Mouse (Mus musculus) forebrain, embryonic 10.5 days (tissue): Measurements from ENCODE around the gene H60b. TPM values are rescaled to one million over a fixed set of nuclear protein-coding genes. Genes with fewer than 3 reads are reported as not detected.
"Not testable (repeated sequence)": the region's sequence is repeated elsewhere in the genome, so short reads cannot be mapped to it uniquely, and the experiment has no call there.

Experiments used
- DNase-seq: peaks from one replicate; pipeline ENCODE4 v3.0.0-alpha.2; 2017; ENCODE audit warnings: low spot score; ENCODE audit errors: extremely low spot score
- H3K27ac ChIP-seq: fragments of 300-500 bp; sonication (generic); 2 replicates; pipeline ENCODE4 v1.5.1; 2016; ENCODE audit warnings: mild to moderate bottlenecking
- H3K27me3 ChIP-seq: fragments of 300-500 bp; sonication (generic); 2 replicates; pipeline ENCODE4 v1.6.1; 2016; ENCODE audit warnings: mild to moderate bottlenecking; ENCODE audit not compliant: poor library complexity, severe bottlenecking
- H3K36me3 ChIP-seq: fragments of 300-500 bp; sonication (generic); replicated peaks from 2 replicates; pipeline ENCODE4 v1.6.1; 2016; ENCODE audit warnings: mild to moderate bottlenecking, moderate library complexity
- H3K4me1 ChIP-seq: fragments of 300-500 bp; sonication (generic); 2 replicates; pipeline ENCODE4 v1.6.1; 2016
- H3K4me3 ChIP-seq: fragments of 300-500 bp; sonication (generic); 2 replicates; pipeline ENCODE4 v1.5.1; 2016; ENCODE audit warnings: mild to moderate bottlenecking, moderate library complexity
- H3K9me3 ChIP-seq: fragments of 300-500 bp; sonication (generic); 2 replicates; pipeline ENCODE4 v1.6.1; 2016; ENCODE audit warnings: mild to moderate bottlenecking, moderate library complexity
- WGBS: fragments of 180-500 bp; shearing (Covaris S2); methylation state at CpG from one replicate; pipeline ENCODE4 v1.1.7; 2016; 5-methylcytosine and 5-hydroxymethylcytosine counted together
- polyA plus RNA-seq: library from polyadenylated mRNA; unstranded; fragments of >200 nt; fragmentation: Nextera tagmentation; extraction: Ambion mirVana; gene quantifications from 2 replicates; pipeline ENCODE4 v1.2.1, GENCODE M21; 2016

The H60b gene
- polyA plus RNA-seq, 1 experiment from 2014 or later, result 0.74 TPM

DNA sequence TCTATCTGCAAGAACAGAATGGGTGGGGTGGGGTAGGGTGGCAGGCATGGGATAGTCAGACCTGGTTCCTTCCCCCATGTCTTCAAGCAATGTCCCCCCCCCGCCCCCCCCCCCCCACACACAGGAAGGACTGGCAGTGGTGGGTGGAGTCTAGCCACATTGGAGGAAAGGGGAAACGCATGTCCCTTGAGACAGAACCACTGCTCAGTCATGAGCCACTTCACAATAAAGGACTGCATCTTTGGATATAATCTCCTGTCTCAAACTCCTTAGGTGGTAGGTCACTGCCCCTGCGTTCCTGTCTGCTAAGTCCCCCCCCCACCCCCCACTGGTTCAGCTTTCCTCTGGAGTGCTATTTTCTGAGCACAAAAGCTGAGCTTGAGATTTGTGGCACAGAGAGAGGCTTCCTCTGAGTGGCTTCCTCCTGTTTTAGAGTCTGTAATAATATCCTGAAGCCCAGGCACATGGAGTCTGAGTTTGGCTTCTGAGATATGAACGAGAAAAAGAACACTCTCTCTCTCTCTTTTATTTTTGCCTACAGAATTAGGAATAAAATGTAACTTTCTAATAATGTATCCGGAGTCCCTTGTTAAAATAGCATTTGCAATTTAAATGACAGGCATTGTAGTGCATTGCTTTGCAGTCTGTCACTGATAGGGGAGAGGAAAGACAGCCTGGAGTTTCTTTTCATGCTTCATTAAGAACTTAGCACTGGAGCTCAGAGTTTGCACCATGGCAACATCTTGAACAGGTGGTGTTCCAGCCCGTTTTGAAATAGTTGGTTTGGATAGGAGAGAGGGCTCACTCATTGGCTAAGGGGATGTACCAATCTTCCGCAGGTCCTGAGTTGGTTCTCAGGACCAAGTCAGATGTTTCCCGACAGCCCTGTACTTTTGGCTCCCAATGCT, 112.7 kb downstream of the H60b start:
- H3K4me3 ChIP-seq, H3K36me3 ChIP-seq, H3K9me3 ChIP-seq, DNase-seq: not testable (repeated sequence)
- Histone ChIP-seq H3K27ac (peak overlapping the region; percentile 44; the same call in 1 of the 2 replicates), H3K27me3 (peaks cover 34% of the 10 kb centered on the region), H3K4me1 (peaks cover 27% of the 10 kb centered on the region)
- 34% methylated on average over 8 of the region's 8 CpGs for WGBS

DNA sequence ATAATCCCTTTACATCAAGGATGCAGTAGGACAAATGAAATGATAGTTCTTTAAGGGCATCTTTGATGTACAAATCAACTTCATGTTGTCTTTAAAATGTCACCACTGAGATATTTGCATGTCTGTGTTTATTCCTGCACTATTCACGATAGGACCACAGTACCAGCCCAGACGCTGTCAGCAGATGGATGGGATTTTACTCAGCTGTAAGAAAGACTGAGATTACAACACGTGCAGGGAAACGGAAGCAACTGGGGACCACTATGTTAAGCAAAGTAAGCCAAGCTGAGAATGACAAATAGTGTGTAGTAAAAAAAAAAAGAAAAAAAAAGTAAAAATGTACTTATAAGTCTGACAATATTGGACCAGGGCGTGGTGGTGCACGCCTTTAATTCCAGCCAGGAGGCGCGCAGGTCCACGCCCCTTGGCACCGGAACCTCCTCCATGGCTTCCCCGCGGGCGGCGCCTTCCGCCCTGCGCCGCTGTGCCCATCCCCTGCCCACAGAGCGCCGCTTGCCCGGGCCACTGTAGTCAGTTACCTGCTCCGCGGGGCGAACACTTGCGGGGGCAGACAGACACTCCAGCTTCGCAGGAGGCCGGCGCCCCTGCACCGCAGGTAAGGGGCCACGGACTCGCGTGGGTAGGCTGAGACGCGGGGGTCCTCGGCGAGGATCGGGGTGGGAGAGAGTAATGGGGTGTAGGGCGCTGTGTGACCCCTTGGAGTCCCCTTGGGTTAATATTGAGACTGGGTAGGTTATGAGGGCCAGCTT, 114.7 kb downstream of the H60b start:
- Histone ChIP-seq H3K4me1 (peaks cover 27% of the 10 kb centered on the region), H3K4me3 (peak overlapping the region; percentile 58), H3K27me3 (peaks cover 34% of the 10 kb centered on the region)
- H3K9me3 ChIP-seq, H3K27ac ChIP-seq, H3K36me3 ChIP-seq: not testable (repeated sequence)
- WGBS, result 3% methylated on average over 37 of the region's 37 CpGs
- peak; percentile 18 for DNase-seq

DNA sequence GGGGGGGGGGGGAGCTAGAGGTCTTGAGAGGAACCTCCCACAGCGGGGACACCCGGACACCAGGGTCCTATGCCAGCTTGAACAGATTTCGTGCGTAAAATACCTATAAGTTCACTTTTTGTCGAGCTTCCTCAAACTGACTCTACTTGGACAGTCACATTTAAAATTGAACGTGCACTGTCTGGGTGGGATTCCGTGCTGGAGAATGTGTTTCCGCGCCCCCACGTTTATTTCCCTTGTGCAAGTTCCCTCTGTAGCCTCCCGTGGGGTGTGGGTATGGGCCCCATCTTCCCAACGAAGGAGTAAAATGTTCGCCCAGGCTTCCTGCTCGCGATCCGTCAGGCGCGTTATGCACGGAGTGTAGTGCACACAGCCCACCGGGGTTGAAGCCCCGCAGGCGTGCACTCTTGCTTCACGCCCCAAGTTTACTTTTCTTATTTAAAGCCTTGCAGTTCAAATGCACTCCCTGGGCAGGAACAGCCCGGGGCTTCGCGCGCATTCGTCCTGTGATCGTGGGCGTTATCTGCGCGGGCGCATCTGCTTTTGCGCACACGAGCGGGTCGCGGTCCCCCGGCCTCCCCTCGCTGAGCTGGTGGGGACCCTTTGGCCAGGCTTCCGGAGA, 115.4 kb downstream of the H60b start:
- no peaks in the 10 kb centered on the region for H3K36me3 ChIP-seq
- WGBS, result under 1% methylated on average over 41 of the region's 41 CpGs
- H3K4me1 ChIP-seq, result peaks cover 27% of the 10 kb centered on the region
- H3K27ac ChIP-seq, result peak overlapping the region; percentile 25
- H3K27me3 ChIP-seq, result peaks cover 34% of the 10 kb centered on the region
- peak; percentile 23 for DNase-seq
- peak overlapping the region; percentile 58 for H3K4me3 ChIP-seq
- H3K9me3 ChIP-seq, result no peaks in the 10 kb centered on the region

DNA sequence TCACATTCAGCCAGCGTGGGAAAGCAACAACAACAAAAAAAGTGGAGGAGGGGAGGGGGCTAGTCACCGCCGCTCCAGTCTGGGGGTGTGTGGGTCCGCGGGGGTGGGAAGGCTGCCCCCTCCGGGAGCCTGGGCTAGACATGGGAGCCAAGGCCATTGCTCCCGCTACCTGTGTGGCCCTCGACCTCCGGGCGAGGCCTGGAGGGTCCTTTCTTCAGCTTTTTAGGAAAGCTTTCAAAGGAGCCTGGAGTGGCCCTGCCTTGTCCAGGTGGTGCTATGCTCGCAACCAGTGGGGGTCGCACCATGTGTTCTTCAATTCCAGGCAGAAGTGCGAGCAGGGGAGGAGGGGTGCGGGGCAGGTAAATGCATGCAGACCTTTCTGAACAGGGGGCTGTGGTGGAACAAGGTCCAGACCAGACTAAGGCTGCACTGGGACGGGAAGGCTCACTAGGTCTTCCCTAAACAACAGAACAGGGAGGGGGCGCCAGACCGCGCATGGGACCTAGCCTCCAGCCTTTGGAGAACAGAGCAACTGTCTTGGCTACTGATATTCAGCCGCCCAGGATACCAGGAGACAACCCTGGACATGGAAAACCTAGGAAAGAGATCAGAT, 116.2 kb downstream of the H60b start:
- no peak overlapping the region for H3K27ac ChIP-seq
- peak overlapping the region; percentile 58 for H3K4me3 ChIP-seq
- H3K27me3 ChIP-seq, result peaks cover 34% of the 10 kb centered on the region
- DNase-seq, result no peak
- WGBS, result 4% methylated on average over 19 of the region's 19 CpGs
- H3K36me3 ChIP-seq, result no peaks in the 10 kb centered on the region
- peaks cover 27% of the 10 kb centered on the region for H3K4me1 ChIP-seq
- no peaks in the 10 kb centered on the region for H3K9me3 ChIP-seq

DNA sequence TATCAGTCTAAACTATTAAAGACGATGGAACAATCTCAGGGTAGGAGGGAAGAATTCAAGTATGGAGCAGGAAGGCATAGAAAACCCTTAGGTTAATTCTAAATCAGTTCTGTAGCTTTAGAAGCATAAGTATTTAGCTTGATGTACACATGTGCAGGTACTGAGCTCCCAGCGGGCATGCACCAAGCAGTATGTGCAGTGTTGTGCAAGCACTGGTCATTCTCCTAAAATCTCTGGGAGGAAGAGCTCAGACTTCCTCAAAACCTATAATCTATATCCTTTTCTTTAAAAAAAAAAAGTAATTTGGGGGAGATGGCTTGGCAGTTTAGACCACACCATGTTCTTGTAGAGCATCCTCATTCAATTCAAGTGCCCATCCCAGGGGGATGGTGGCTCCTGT, 120.1 kb downstream of the H60b start:
- not testable (repeated sequence) for H3K9me3 ChIP-seq, H3K27ac ChIP-seq, DNase-seq, H3K4me3 ChIP-seq, H3K36me3 ChIP-seq
- Histone ChIP-seq H3K27me3 (peaks cover 27% of the 10 kb centered on the region), H3K4me1 (peaks cover 13% of the 10 kb centered on the region)
- WGBS, result 89% methylated on average over 2 of the region's 2 CpGs

DNA sequence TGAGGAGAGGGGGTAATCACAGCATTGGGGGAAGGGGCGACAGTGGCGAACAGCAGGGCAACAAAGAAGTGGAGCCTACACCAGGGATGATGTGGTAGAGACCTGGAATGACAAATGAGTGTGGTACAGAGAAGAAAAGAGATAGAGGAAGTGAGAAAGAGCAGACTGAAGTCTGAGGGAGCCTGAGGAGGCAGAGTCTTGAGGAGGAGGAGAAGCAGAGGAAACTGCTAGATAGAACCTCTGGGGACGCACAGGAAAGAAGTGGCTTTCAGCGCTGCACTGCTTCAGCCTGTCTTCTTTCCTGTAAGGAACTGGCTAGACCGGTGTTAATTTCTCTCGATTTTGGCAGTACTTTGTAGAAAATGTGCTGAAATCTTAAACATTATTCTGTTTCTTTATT, 124.4 kb downstream of the H60b start:
- H3K9me3 ChIP-seq, result no peaks in the 10 kb centered on the region
- H3K27me3 ChIP-seq, result peaks cover 4% of the 10 kb centered on the region; the same call in 1 of the 2 replicates
- H3K27ac ChIP-seq, result no peak overlapping the region
- DNase-seq, result no peak
- H3K4me1 ChIP-seq, result no peaks in the 10 kb centered on the region
- no peaks in the 10 kb centered on the region for H3K36me3 ChIP-seq
- no peak overlapping the region for H3K4me3 ChIP-seq
- 52% methylated on average over 6 of the region's 6 CpGs for WGBS

DNA sequence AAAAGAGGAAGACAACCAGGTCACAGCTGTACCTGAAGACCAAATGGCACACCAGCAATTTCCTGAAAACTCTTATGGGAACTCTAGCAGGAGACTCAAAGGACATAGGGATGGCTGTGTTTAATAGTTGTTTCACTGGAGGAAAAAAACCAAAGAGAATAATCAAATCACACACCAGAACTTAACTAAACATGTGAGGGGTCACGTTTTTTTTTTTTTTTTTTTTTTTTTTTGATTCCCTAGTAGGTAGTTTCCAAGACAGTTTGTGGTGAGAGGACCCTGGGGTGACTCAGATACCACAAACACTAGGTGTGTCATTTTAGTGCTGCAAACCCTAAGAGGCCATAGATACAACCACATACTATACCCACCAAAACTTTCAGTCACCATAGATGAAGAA, 137.3 kb downstream of the H60b start:
- Histone ChIP-seq H3K9me3 (no peaks in the 10 kb centered on the region), H3K27ac (no peak overlapping the region), H3K27me3 (no peaks in the 10 kb centered on the region), H3K4me3 (no peak overlapping the region), H3K36me3 (no peaks in the 10 kb centered on the region), H3K4me1 (no peaks in the 10 kb centered on the region)
- DNase-seq, result no peak
- WGBS, result 28% methylated on average over 1 of the region's 1 CpGs

DNA sequence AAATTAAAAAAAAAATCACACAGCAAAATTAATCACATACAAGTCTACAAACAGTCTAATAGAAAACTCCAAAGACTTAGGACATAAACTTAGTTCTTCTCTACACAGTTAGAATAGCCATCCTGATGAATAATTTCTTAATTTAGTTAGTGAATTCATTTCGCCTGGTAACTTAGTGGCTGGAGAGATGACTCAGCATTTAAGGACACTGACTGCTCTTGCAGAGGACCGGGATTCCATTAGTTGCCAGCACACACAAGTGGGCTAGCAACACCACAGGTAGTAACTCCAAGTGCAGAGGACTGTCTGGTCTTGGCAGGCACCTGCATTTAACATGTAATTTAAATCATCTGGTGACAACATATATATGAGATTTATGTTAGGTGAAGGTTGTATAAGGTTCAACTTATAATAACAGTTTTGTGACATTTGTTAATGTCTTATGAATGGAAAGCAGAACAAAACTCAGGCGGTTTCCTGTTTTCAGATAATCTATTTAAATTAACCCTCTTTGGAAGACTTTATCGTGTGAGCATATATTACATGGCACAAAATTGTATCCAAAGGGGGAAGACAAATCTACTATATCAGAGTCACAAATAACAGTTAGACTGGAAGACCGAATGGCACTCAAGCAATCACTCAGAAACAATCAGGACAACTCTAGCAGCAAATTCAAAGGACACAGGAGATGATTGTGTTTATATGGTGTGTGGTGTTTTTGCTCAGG, 138.8 kb downstream of the H60b start:
- Histone ChIP-seq H3K4me3 (no peak overlapping the region), H3K36me3 (no peaks in the 10 kb centered on the region), H3K27me3 (no peaks in the 10 kb centered on the region), H3K4me1 (no peaks in the 10 kb centered on the region), H3K27ac (no peak overlapping the region), H3K9me3 (no peaks in the 10 kb centered on the region)
- WGBS, result 85% methylated on average over 5 of the region's 5 CpGs
- no peak for DNase-seq

DNA sequence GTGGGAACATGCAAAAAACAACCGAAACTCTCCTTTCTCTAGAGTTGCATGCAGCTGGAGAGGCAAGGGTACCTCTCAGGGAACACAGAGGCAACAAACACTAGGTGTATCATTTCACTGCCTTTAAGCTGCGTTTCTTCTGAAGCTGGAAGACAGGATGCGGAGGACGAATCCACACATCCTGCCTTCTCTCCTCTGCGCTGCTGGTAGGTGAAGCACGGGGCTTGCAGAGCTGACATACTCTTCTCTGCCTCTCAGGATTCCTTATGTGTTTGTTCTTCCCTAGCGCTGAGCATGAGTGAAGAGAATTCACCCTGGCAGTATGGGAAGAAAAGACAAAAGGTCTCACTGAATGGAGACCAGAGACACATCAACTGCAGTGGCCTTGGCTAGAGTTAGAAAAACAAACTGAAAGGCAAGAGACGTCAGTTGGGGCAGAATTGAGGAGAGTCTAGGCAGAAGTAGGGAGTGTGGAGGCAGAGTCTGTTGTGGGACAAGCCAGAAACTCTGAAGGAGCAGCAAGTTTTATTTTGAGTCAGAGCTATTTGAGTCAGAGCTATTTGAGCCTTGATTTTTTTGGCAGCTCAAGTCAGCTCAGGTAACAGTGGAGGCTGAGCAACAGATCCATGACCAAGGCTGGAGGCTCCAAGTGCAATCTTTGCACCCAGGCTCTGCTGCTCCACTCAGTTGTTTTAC, 139.5 kb downstream of the H60b start:
- no peak overlapping the region for H3K4me3 ChIP-seq
- no peaks in the 10 kb centered on the region for H3K27me3 ChIP-seq
- 0 out of 2 replicates have a peak overlapping the region, but pooled peaks have one; percentile 3 for H3K27ac ChIP-seq
- no peaks in the 10 kb centered on the region for H3K36me3 ChIP-seq
- DNase-seq, result no peak
- 71% methylated on average over 8 of the region's 8 CpGs for WGBS
- H3K4me1 ChIP-seq, result no peaks in the 10 kb centered on the region
- H3K9me3 ChIP-seq, result no peaks in the 10 kb centered on the region

DNA sequence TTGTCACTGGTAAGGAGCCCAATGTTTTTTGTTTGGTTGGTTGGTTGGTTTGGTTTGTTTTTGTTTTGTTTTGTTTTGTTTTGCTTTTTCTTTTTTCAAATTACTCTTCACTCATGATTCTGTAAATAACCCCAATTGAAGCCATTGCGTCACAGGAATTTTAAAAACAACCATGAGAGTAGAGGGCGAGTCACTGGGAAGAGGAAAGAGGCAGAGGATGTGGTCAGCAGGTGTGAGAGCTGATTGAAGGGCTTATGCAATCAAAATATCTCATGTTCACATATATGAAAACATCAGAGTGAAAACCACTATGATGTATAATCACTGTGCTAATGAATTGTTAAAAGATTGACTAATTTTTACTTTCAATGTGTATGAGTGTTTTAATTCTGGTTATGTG, 140.9 kb downstream of the H60b start:
- no peaks in the 10 kb centered on the region for H3K36me3 ChIP-seq

DNA sequence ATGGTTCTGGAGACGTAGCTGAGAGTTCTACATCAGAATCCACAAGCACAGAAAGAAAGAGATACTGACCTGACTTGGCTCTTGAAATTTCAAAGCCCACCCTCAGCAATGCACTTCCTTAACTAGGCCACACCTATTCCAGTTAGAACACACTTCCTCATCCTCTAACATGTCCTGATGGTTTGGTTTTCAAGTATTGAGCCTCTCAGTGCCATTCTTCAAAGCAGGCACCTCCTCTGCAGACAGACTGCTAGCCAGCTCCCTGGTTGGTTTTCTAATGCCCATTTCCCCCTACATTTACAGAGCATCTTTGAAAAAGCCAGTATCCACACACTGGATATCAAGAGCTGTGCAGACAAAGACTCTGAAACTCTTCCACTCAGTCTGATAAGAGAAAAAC, 143.3 kb downstream of the H60b start:
- no peak overlapping the region for H3K27ac ChIP-seq
- no peaks in the 10 kb centered on the region for H3K9me3 ChIP-seq
- H3K27me3 ChIP-seq, result no peaks in the 10 kb centered on the region
- 86% methylated on average over 1 of the region's 1 CpGs for WGBS
- H3K4me1 ChIP-seq, result no peaks in the 10 kb centered on the region
- no peak for DNase-seq
- no peaks in the 10 kb centered on the region for H3K36me3 ChIP-seq
- H3K4me3 ChIP-seq, result no peak overlapping the region

More for the DNA sequence above, 140.9 kb downstream of the H60b start:
- Histone ChIP-seq H3K27ac (no peak overlapping the region), H3K9me3 (no peaks in the 10 kb centered on the region), H3K4me1 (no peaks in the 10 kb centered on the region), H3K27me3 (no peaks in the 10 kb centered on the region), H3K4me3 (no peak overlapping the region)
- no peak for DNase-seq
- 83% methylated on average over 2 of the region's 2 CpGs for WGBS
